Mouse (Mus musculus) frontal cortex, postnatal 14 days (tissue): ENCODE results near the gene Tgfbr3.
A peak's percentile ranks its signal among the peaks of the same experiment; 100 is the strongest.

Experiments used
- DNase-seq, 2 experiments: peaks; one replicate each; pipeline ENCODE4 v3.0.0; 2022; ENCODE audit warnings: low spot score in 2 of 2

Tgfbr3 gene

GRCm38 (mm10) chr5:107080986-107081624 is 208.3 kb downstream of the Tgfbr3 start:
- no peak for DNase-seq

GRCm38 (mm10) chr5:107079920-107080319 is 209.5 kb downstream of the Tgfbr3 start:
- DNase-seq: no peak

- DNase-seq: peak in 1 of 2 experiments; percentile 17
Observed at GRCm38 (mm10) chr5:107079146-107079638, 210.2 kb downstream of the Tgfbr3 start.

GRCm38 (mm10) chr5:107078361-107078760 is 211.1 kb downstream of the Tgfbr3 start:
- DNase-seq: no peak

- no peak for DNase-seq
Observed at GRCm38 (mm10) chr5:107077900-107078299, 211.5 kb downstream of the Tgfbr3 start.

- DNase-seq: no peak
Observed at GRCm38 (mm10) chr5:107074980-107075583, 214.3 kb downstream of the Tgfbr3 start.

GRCm38 (mm10) chr5:107074350-107074749 is 215.1 kb downstream of the Tgfbr3 start:
- DNase-seq: no peak

GRCm38 (mm10) chr5:107073536-107073935 is 215.9 kb downstream of the Tgfbr3 start:
- DNase-seq: no peak

GRCm38 (mm10) chr5:107068146-107068545 is 221.3 kb downstream of the Tgfbr3 start:
- DNase-seq: no peak

GRCm38 (mm10) chr5:107067531-107067930 is 221.9 kb downstream of the Tgfbr3 start:
- DNase-seq: no peak

GRCm38 (mm10) chr5:107064922-107065321 is 224.5 kb downstream of the Tgfbr3 start:
- DNase-seq: no peak

GRCm38 (mm10) chr5:107062229-107062852 is 227.1 kb downstream of the Tgfbr3 start:
- DNase-seq: no peak

GRCm38 (mm10) chr5:107059514-107059913 is 229.9 kb downstream of the Tgfbr3 start:
- DNase-seq: no peak

GRCm38 (mm10) chr5:107058642-107059041 is 230.8 kb downstream of the Tgfbr3 start:
- no peak for DNase-seq
